Mouse (Mus musculus) CD8-positive naive resting alpha-beta T cell, adult 57 days (primary cell): Measurements from ENCODE around the gene Aspg. TPM values are rescaled to one million over a fixed set of nuclear protein-coding genes. Genes with fewer than 3 reads are reported as not detected.

Source experiments
- total RNA-seq: library from RNA; stranded (reverse); gene quantifications from one replicate; pipeline ENCODE4 v1.2.4, GENCODE M21; 2023

Gene Aspg
- total RNA-seq: not detected

GRCm38 (mm10) chr12:112106541-112106971 lies at the start of gene Aspg:
Gene Aspg (plus strand): TSS chr12:112106679.

GRCm38 (mm10) chr12:112145875-112146651 lies 39.6 kb downstream of the Aspg start, which contains the start of gene Kif26a:
Gene Kif26a (plus strand): TSS chr12:112146208.

Other genes starting within 250 kb of the Aspg start
- 53.2 TPM for gene Ppp1r13b, start 198.6 kb upstream of the Aspg start, total RNA-seq
- 223 TPM for gene Atp5mpl, start 139.7 kb upstream of the Aspg start, total RNA-seq
- not detected for gene Tdrd9, start 135.1 kb upstream of the Aspg start, total RNA-seq
- not detected for gene Rd3l, start 125.4 kb upstream of the Aspg start, total RNA-seq
- not detected for gene Kif26a, start 39.5 kb downstream of the Aspg start, total RNA-seq